Mouse (Mus musculus) stomach, postnatal 0 days (tissue): Measurements from ENCODE around the gene Aspscr1. TPM values are rescaled to one million over a fixed set of nuclear protein-coding genes. Genes with fewer than 3 reads are reported as not detected.

ENCODE experiments used
- ATAC-seq: fragments of 200-750 bp; cut with Nextera tagmentation; 2 replicates; pipeline ENCODE4 v1.8.0; 2017; ENCODE audit not compliant: low FRiP score, low TSS enrichment
- DNase-seq: peaks from one replicate; pipeline ENCODE4 v3.0.0-alpha.2; 2016; ENCODE audit warnings: low spot score
- H3K27ac ChIP-seq: fragments of 300-500 bp; sonication (generic); replicated peaks from 2 replicates; pipeline ENCODE4 v1.5.1; 2014; ENCODE audit warnings: mild to moderate bottlenecking, control low read depth
- H3K27me3 ChIP-seq: fragments of 300-500 bp; sonication (generic); 2 replicates; pipeline ENCODE4 v1.6.1; 2014; ENCODE audit warnings: low read length; ENCODE audit not compliant: control insufficient read depth, insufficient read depth
- H3K36me3 ChIP-seq: fragments of 300-500 bp; sonication (generic); 2 replicates; pipeline ENCODE4 v1.6.1; 2014; ENCODE audit warnings: low read length, mixed read lengths; ENCODE audit not compliant: control insufficient read depth, insufficient read depth
- H3K4me1 ChIP-seq: fragments of 300-500 bp; sonication (generic); replicated peaks from 2 replicates; pipeline ENCODE4 v1.6.1; 2014; ENCODE audit warnings: antibody characterized with exemption; ENCODE audit not compliant: control insufficient read depth, insufficient read depth
- H3K4me2 ChIP-seq: fragments of 300-500 bp; sonication (generic); replicated peaks from 2 replicates; pipeline ENCODE4 v1.6.1; 2014; ENCODE audit warnings: low read depth, mild to moderate bottlenecking, control low read depth, moderate library complexity
- H3K4me3 ChIP-seq: fragments of 300-500 bp; sonication (generic); 2 replicates; pipeline ENCODE4 v1.5.1; 2014; ENCODE audit warnings: low read depth, low read length, control low read depth
- H3K9ac ChIP-seq: fragments of 300-500 bp; sonication (generic); 2 replicates; pipeline ENCODE4 v1.6.1; 2014; ENCODE audit warnings: mild to moderate bottlenecking, low read length, control low read depth, mixed read lengths
- H3K9me3 ChIP-seq: fragments of 300-500 bp; sonication (generic); 2 replicates; pipeline ENCODE4 v1.6.1; 2016; ENCODE audit warnings: low read length; ENCODE audit not compliant: control insufficient read depth
- CTCF ChIP-seq: IDR thresholded peaks from 2 replicates; pipeline ENCODE4 v1.5.1; 2016; ENCODE audit warnings: antibody characterized with exemption, low read depth, mild to moderate bottlenecking, moderate library complexity
- EP300 ChIP-seq: optimal IDR thresholded peaks from 2 replicates; pipeline ENCODE3; 2016; ENCODE audit warnings: antibody characterized with exemption
- WGBS: fragments of 180-500 bp; shearing (Covaris S2); extraction: QIAGEN DNeasy Blood & Tissue Kit; methylation state at CpG from one replicate; pipeline ENCODE4 v1.1.7; 2014; 5-methylcytosine and 5-hydroxymethylcytosine counted together
- polyA plus RNA-seq: library from polyadenylated mRNA; unstranded; fragments of >200 nt; fragmentation: Nextera tagmentation; extraction: Ambion mirVana; gene quantifications from 2 replicates; pipeline ENCODE4 v1.2.1, GENCODE M21; 2015

Gene Aspscr1
- polyA plus RNA-seq, 1 experiment from 2014 or later, result 74.1 TPM

DNA sequence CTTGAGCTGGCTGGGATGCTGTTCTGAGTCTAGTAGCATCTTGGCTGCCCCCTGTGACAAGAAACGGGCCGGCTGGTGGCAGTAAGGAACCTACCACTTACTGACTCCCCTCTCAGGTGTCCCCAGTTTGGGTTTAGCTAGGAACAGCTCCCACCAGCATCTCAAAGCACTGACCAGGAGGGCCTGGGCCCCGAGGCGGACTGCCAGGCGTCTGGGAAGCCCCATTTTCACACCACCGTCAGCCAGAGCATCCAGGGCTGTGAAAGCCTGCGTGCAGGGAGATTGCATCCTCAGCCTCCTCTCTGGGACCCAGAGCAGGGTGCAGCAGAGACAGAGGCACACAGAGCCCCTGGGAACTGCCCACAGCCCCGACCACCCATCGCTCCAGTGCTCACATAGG, 31.5 kb upstream of the Aspscr1 start:
- Histone ChIP-seq H3K4me2 (no peak overlapping the region), H3K27ac (no peak overlapping the region), H3K9me3 (no peaks in the 10 kb centered on the region), H3K4me1 (no peaks in the 10 kb centered on the region), H3K4me3 (no peak overlapping the region), H3K9ac (no peak overlapping the region), H3K27me3 (no peaks in the 10 kb centered on the region), H3K36me3 (no peaks in the 10 kb centered on the region)
- ATAC-seq, result no peak
- no peak for DNase-seq
- no peak for TF ChIP-seq EP300
- TF ChIP-seq CTCF, result no peak
- WGBS, result 69% methylated on average over 9 of the region's 9 CpGs

- no peaks in the 10 kb centered on the region for H3K4me1 ChIP-seq
- H3K4me3 ChIP-seq, result no peak overlapping the region
- no peaks in the 10 kb centered on the region for H3K36me3 ChIP-seq
- no peak overlapping the region for H3K4me2 ChIP-seq
- no peak for TF ChIP-seq CTCF
- TF ChIP-seq EP300, result no peak
- 81% methylated on average over 8 of the region's 8 CpGs for WGBS
- DNase-seq, result no peak
- no peak overlapping the region for H3K9ac ChIP-seq
- no peaks in the 10 kb centered on the region for H3K9me3 ChIP-seq
- ATAC-seq, result no peak
- no peak overlapping the region for H3K27ac ChIP-seq
- no peaks in the 10 kb centered on the region for H3K27me3 ChIP-seq
Measured at GRCm38 (mm10) chr11:120641869-120642268, 30.9 kb upstream of the Aspscr1 start.

DNA sequence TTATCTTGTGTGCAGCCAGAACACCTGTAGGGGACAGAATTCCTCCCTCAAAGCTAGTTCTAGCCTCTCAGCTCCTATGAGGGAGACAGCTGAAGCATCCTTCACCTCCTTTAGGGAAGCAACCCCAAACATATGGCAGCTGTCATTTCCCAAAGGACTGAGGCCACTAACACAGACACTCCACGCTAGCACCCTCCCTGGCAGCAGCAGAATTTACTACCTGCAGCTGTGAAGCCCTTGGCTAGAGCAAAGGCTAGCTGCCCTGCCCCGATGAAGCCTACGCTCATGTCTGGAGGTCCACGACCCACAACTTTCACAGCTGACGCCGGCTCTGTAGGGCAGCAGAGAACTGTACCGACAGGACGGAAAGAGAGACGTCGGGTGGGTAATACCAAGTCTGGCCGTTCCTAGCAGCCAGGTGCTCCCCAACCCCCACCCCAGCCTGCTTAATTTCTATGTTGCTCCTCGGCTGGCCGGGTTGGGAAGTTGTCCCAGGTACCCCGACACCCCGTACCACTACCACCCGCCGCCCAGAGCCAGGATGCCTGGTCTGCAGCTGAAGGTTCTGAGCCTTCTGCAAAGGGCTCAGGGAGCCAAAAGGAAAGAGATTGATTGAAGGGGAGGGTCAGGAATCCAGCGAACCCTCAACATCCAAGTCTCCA, 29.7 kb upstream of the Aspscr1 start:
- ATAC-seq, result peak; percentile 41
- no peaks in the 10 kb centered on the region for H3K4me1 ChIP-seq
- 2% methylated on average over 18 of the region's 18 CpGs for WGBS

DNA sequence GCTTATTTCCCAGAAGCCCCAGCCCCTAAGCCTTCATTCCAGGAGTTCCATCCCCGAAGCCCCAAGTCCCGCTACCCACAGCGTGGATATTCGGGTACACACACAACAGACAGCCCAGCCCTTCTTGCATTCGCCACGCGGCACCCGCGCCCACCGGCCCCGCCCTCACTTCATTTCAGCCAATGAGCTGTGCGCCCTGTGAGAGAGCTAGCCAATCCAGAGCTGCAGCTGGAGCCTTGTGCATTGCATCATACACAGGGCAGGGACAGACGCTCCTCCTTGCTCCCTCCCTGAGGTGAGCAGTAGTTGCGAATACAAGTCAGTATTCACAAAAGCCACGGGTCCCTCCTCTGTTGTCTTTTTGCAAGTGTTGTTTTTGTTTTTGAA, 29.2 kb upstream of the Aspscr1 start, which contains the start of gene Pycr1:
Pycr1 (minus strand) TSS at position 169 of the 387 bp plus-strand sequence.
- Histone ChIP-seq H3K9me3 (no peaks in the 10 kb centered on the region), H3K27me3 (no peaks in the 10 kb centered on the region), H3K4me3 (peak within 1 kb of the TSS; percentile 46), H3K36me3 (no peaks in the 10 kb centered on the region), H3K4me2 (peak within 1 kb of the TSS; percentile 93), H3K4me1 (no peaks in the 10 kb centered on the region), H3K9ac (peak within 1 kb of the TSS; percentile 66), H3K27ac (no peak within 1 kb of the TSS; the same call in 1 of the 2 replicates)
- peak; percentile 98 for ATAC-seq
- peak; percentile 96 for DNase-seq
- WGBS, result 2% methylated on average over 15 of the region's 15 CpGs
- TF ChIP-seq EP300 (no peak), CTCF (no peak)

More for the DNA sequence above, 29.7 kb upstream of the Aspscr1 start:
- no peaks in the 10 kb centered on the region for H3K9me3 ChIP-seq
- peak overlapping the region; percentile 93 for H3K4me2 ChIP-seq
- H3K9ac ChIP-seq, result peak overlapping the region; percentile 66
- no peaks in the 10 kb centered on the region for H3K36me3 ChIP-seq
- no peaks in the 10 kb centered on the region for H3K27me3 ChIP-seq
- no peak overlapping the region; the same call in 1 of the 2 replicates for H3K27ac ChIP-seq
- peak; percentile 43 for DNase-seq
- H3K4me3 ChIP-seq, result peak overlapping the region; percentile 46
- no peak for TF ChIP-seq EP300
- TF ChIP-seq CTCF, result no peak

GRCm38 (mm10) chr11:120647047-120647830, 25.5 kb upstream of the Aspscr1 start:
- ATAC-seq (no peak), DNase-seq (no peak)
- Histone ChIP-seq H3K9me3 (no peaks in the 10 kb centered on the region), H3K4me3 (no peak overlapping the region), H3K36me3 (no peaks in the 10 kb centered on the region), H3K27ac (no peak overlapping the region), H3K4me2 (no peak overlapping the region), H3K27me3 (no peaks in the 10 kb centered on the region), H3K4me1 (no peaks in the 10 kb centered on the region), H3K9ac (no peak overlapping the region)
- 77% methylated on average over 35 of the region's 35 CpGs for WGBS
- TF ChIP-seq EP300 (no peak), CTCF (no peak)

DNA sequence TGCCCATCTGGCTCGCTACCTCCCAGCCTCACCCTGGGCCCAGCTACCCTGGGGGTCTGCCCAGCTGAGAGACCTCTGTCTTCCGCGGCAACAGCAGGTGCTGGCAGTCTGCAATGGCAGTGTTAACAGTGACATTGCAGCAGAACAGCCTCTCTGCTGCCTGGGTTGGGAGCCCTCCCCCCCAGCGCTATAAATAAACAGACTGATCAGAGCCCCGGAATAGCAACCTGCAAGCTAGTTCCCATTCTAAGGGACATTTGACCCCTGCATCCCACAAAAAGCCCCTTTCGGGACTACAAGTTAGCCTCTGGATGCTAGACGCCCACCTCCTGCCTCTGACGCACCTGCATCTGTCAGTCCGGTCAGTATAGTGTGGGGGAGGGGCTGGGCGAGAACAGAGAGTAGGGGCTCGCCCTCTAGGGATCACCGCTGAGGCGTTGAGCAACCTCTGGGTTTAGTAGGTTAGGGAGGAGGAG, 24.7 kb upstream of the Aspscr1 start, which contains the start of gene Myadml2:
Myadml2 (minus strand) TSS at position 158 of the 476 bp plus-strand sequence.
- TF ChIP-seq EP300 (no peak), CTCF (no peak)
- ATAC-seq (no peak), DNase-seq (no peak)
- H3K36me3 ChIP-seq, result no peaks in the 10 kb centered on the region
- 5% methylated on average over 13 of the region's 13 CpGs for WGBS
- H3K4me1 ChIP-seq, result no peaks in the 10 kb centered on the region
- H3K27ac ChIP-seq, result no peak within 1 kb of the TSS
- H3K4me2 ChIP-seq, result peak within 1 kb of the TSS; percentile 45
- H3K4me3 ChIP-seq, result peak within 1 kb of the TSS; percentile 10; the same call in 1 of the 2 replicates
- peak within 1 kb of the TSS; percentile 31; the same call in 1 of the 2 replicates for H3K9ac ChIP-seq
- no peaks in the 10 kb centered on the region for H3K27me3 ChIP-seq
- no peaks in the 10 kb centered on the region for H3K9me3 ChIP-seq
